Mouse (Mus musculus): Measurements from ENCODE around the gene Caml.
"Not testable (repeated sequence)": the region's sequence is repeated elsewhere in the genome, so short reads cannot be mapped to it uniquely, and the experiment has no call there.

The Caml gene

GRCm38 (mm10) chr13:55622649-55623541, at the start of gene Caml:
TSS of gene Caml (plus strand) at chr13:55623005.
- peak; percentile 96 for DNase-seq

GRCm38 (mm10) chr13:55573432-55573831, 49.4 kb upstream of the Caml start, which contains the start of gene Tmed9:
TSS of gene Tmed9 (plus strand) at chr13:55573732.
- no peak for DNase-seq

GRCm38 (mm10) chr13:55574321-55574720, 48.5 kb upstream of the Caml start:
- no peak for DNase-seq

GRCm38 (mm10) chr13:55575932-55576331, 46.9 kb upstream of the Caml start:
- no peak for DNase-seq

GRCm38 (mm10) chr13:55576872-55577271, 45.9 kb upstream of the Caml start:
- DNase-seq, result not testable (repeated sequence)

- no peak for DNase-seq
Measured at GRCm38 (mm10) chr13:55578086-55578485, 44.7 kb upstream of the Caml start.

GRCm38 (mm10) chr13:55591961-55592490, 30.8 kb upstream of the Caml start:
- DNase-seq, result no peak

GRCm38 (mm10) chr13:55592512-55593253, 30.1 kb upstream of the Caml start:
- peak; percentile 99 for DNase-seq

- DNase-seq, result no peak
Measured at GRCm38 (mm10) chr13:55593254-55593747, 29.5 kb upstream of the Caml start.

GRCm38 (mm10) chr13:55595375-55595774, 27.4 kb upstream of the Caml start:
- no peak for DNase-seq

- DNase-seq, result no peak
Measured at GRCm38 (mm10) chr13:55596802-55597201, 26.0 kb upstream of the Caml start.

- peak; percentile 88 for DNase-seq
Measured at GRCm38 (mm10) chr13:55599566-55600540, 23.0 kb upstream of the Caml start, which contains the start of gene B4galt7. TSS of gene B4galt7 (plus strand) at chr13:55599896.

GRCm38 (mm10) chr13:55600657-55601056, 22.1 kb upstream of the Caml start:
- peak; percentile 9 for DNase-seq

- peak; percentile 73 for DNase-seq
Measured at GRCm38 (mm10) chr13:55601611-55602010, 21.2 kb upstream of the Caml start.

- no peak for DNase-seq
Measured at GRCm38 (mm10) chr13:55604606-55605005, 18.2 kb upstream of the Caml start.

- DNase-seq, result no peak
Measured at GRCm38 (mm10) chr13:55606899-55607623, 15.7 kb upstream of the Caml start.

GRCm38 (mm10) chr13:55607624-55608006, 15.2 kb upstream of the Caml start:
- DNase-seq, result no peak

- DNase-seq, result no peak
Measured at GRCm38 (mm10) chr13:55611996-55612395, 10.8 kb upstream of the Caml start.

GRCm38 (mm10) chr13:55613471-55613870, 9.3 kb upstream of the Caml start:
- DNase-seq, result no peak

- DNase-seq, result no peak
Measured at GRCm38 (mm10) chr13:55619328-55619727, 3.5 kb upstream of the Caml start.

- DNase-seq, result no peak
Measured at GRCm38 (mm10) chr13:55620275-55620674, 2.5 kb upstream of the Caml start.

All from embryo, embryonic 11 days (tissue).